Mouse (Mus musculus) lung, adult 2 months (tissue): Measurements from ENCODE around the gene Cat. TPM values are rescaled to one million over a fixed set of nuclear protein-coding genes. Genes with fewer than 3 reads are reported as not detected.

Source experiments
- DNase-seq: peaks from one replicate; pipeline ENCODE4 v3.0.0; 2022
- H3K4me1 ChIP-seq: fragments of 200-500 bp; 2 replicates; pipeline ENCODE4 v1.6.1; 2011; ENCODE audit warnings: low read length; ENCODE audit not compliant: control insufficient read depth, insufficient read depth
- H3K4me3 ChIP-seq: fragments of 200-500 bp; replicated peaks from 2 replicates; pipeline ENCODE3; 2011; ENCODE audit warnings: low read depth, mild to moderate bottlenecking, control low read depth, low read length; ENCODE audit errors: extremely low read depth
- CTCF ChIP-seq: fragments of 200-500 bp; IDR thresholded peaks from 2 replicates; pipeline ENCODE4 v1.5.1; 2011; ENCODE audit warnings: mild to moderate bottlenecking, low read length, control low read depth; ENCODE audit not compliant: insufficient read depth
- POLR2A ChIP-seq: fragments of 200-500 bp; IDR thresholded peaks from 2 replicates; pipeline ENCODE4 v1.6.1; 2011; ENCODE audit warnings: low read depth, mild to moderate bottlenecking, control low read depth, low read length, borderline replicate concordance; ENCODE audit errors: extremely low read depth
- WGBS: fragments of 180-500 bp; shearing (Covaris S2); methylation state at CpG from one replicate; pipeline ENCODE4 v1.1.7; 2018; 5-methylcytosine and 5-hydroxymethylcytosine counted together
- polyA plus RNA-seq: library from polyadenylated mRNA; depleted of rRNA; stranded (reverse); fragments of >200 nt; gene quantifications from 2 replicates; pipeline ENCODE4 v1.2.3, GENCODE M21; 2012; rRNA removed

The Cat gene
- 161 and 196 TPM in 2 replicates for polyA plus RNA-seq

- peak within 1 kb of the TSS; percentile 85 for H3K4me3 ChIP-seq
- TF ChIP-seq POLR2A: peak; percentile 98
- TF ChIP-seq CTCF: no peak
- DNase-seq: peak; percentile 95
- H3K4me1 ChIP-seq: peaks cover 11% of the 10 kb centered on the region
- WGBS: under 1% methylated on average over 41 of the region's 41 CpGs
These were observed at the start of gene Cat for GRCm38 (mm10) chr2:103484617-103485401. Gene Cat (minus strand): TSS chr2:103485160.

- 79% methylated on average over 1 of the region's 1 CpGs for WGBS
- H3K4me1 ChIP-seq: no peaks in the 10 kb centered on the region
- H3K4me3 ChIP-seq: no peak overlapping the region
- no peak for DNase-seq
- TF ChIP-seq POLR2A (no peak), CTCF (no peak)
These were observed 40.6 kb upstream of the Cat start for GRCm38 (mm10) chr2:103525596-103525995.

- TF ChIP-seq CTCF (no peak), POLR2A (no peak)
- Histone ChIP-seq H3K4me1 (no peaks in the 10 kb centered on the region), H3K4me3 (no peak overlapping the region)
- WGBS: 46% methylated on average over 1 of the region's 1 CpGs
- no peak for DNase-seq
These were observed 31.5 kb upstream of the Cat start for GRCm38 (mm10) chr2:103516472-103516871.

DNA sequence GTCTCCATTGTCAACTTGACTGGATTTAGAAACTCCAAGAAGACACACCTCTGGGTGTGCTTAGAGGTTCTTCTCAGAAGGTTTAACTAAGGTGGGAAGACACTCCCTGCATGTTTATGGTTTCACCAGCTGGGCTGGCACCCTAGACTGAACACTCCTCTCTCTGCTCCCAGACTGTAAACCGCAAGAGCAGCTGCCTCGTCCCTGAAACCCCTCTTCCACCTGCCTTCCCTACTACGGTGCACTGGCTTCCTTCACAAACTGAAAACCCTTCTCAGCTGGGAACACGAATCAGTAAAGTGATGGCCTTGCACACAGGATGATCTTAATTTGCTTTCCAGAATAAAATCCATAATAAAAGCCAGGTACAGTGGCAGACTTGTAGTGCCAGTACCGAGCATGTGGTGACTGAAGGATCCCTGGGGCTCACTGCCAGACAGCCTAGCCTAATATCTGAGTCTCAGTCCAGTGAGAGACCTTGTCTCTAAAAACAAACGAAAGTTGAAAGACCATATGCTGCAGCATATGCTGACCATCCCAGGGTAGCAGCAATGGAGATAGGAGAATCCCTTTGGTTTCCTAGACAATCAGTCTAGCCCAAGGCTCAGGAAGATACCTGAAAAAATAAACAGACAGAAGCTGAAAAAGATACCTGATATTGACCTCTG, 30.7 kb upstream of the Cat start:
- no peak overlapping the region for H3K4me3 ChIP-seq

GRCm38 (mm10) chr2:103512066-103512795, 27.3 kb upstream of the Cat start:
- 71% methylated on average over 5 of the region's 5 CpGs for WGBS
- Histone ChIP-seq H3K4me1 (no peaks in the 10 kb centered on the region), H3K4me3 (no peak overlapping the region)
- no peak for DNase-seq
- TF ChIP-seq CTCF (no peak), POLR2A (no peak)

More for the DNA sequence above, 30.7 kb upstream of the Cat start:
- TF ChIP-seq POLR2A: no peak
- DNase-seq: no peak
- 65% methylated on average over 6 of the region's 6 CpGs for WGBS
- no peaks in the 10 kb centered on the region for H3K4me1 ChIP-seq

GRCm38 (mm10) chr2:103511631-103512030, 26.7 kb upstream of the Cat start:
- no peak overlapping the region for H3K4me3 ChIP-seq
- no peak for DNase-seq
- TF ChIP-seq CTCF: no peak
- 92% methylated on average over 1 of the region's 1 CpGs for WGBS
- H3K4me1 ChIP-seq: no peaks in the 10 kb centered on the region

DNA sequence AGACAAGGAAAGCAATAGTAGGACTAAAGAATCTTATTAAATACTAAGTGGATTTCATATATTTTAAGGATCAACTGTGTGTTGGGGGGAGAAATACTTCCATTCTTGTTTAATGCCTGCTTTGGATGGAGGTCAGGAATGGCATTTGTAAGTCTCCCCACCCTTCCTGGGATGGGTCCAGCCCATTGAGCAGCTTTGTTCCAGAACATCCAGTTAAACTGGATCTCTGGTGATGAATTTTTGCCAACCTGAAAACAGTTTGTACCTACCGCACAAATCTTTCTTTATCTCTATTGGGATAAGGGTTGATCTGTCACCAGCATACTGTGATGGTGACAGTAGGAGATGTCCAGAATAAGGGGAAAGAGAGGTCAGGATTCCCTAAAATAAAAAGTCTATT, 26.1 kb upstream of the Cat start:
- no peaks in the 10 kb centered on the region for H3K4me1 ChIP-seq
- H3K4me3 ChIP-seq: no peak overlapping the region
- TF ChIP-seq POLR2A (no peak), CTCF (no peak)
- 74% methylated on average over 1 of the region's 1 CpGs for WGBS
- no peak for DNase-seq

- Histone ChIP-seq H3K4me3 (no peak overlapping the region), H3K4me1 (no peaks in the 10 kb centered on the region)
- 86% methylated on average over 1 of the region's 1 CpGs for WGBS
- no peak for TF ChIP-seq CTCF
- no peak for DNase-seq
These were observed 22.7 kb upstream of the Cat start for GRCm38 (mm10) chr2:103507651-103508050.

DNA sequence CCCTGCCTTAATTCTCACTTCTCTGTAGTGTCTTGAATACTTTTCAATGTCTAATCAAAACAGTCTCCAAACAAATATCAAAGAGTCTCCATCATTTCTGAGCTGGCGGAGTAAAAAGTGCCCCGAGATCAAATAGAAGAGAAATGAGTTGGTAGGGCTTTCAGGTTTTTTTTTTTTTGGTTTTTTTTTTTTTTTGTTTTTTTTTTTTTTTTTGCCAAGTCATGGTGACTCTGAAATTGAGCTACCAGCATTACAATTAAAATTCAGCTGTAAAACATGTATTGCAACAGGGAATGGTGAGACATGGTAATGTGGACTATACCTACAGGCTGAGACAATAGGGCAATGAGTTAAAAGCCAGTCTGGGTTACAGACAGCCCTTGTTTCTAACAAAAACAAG, 21.0 kb upstream of the Cat start:
- no peak overlapping the region for H3K4me3 ChIP-seq
- no peak for TF ChIP-seq POLR2A
- no peak for TF ChIP-seq CTCF
- WGBS: 93% methylated on average over 2 of the region's 2 CpGs
- no peak for DNase-seq
- no peaks in the 10 kb centered on the region for H3K4me1 ChIP-seq
